Mouse (Mus musculus) E14TG2a.4 (cell line): ENCODE measurements around the gene Sept12.
A peak's percentile ranks its signal among the peaks of the same experiment; 100 is the strongest.

ENCODE experiments used
- H3K27me3 ChIP-seq: 2 replicates; pipeline ENCODE4 v1.6.1; 2014; ENCODE audit warnings: low read length, control low read depth; ENCODE audit not compliant: insufficient read depth
- H3K36me3 ChIP-seq: 2 replicates; pipeline ENCODE4 v1.6.1; 2014; ENCODE audit warnings: low read length, control low read depth; ENCODE audit not compliant: insufficient read depth
- H3K4me1 ChIP-seq: replicated peaks from 2 replicates; pipeline ENCODE4 v1.6.1; 2014; ENCODE audit warnings: low read depth, low read length, control low read depth
- H3K4me3 ChIP-seq: replicated peaks from 2 replicates; pipeline ENCODE4 v1.5.1; 2014; ENCODE audit warnings: mild to moderate bottlenecking, low read length
- H3K9me3 ChIP-seq: 2 replicates; pipeline ENCODE4 v1.6.1; 2014; ENCODE audit warnings: low read length, control low read depth
- CTCF ChIP-seq: conservative IDR thresholded peaks from 2 replicates; pipeline ENCODE4 v1.5.1; 2014; ENCODE audit warnings: low read length
- NANOG ChIP-seq: IDR thresholded peaks from 2 replicates; pipeline ENCODE4 v1.6.1; 2014; ENCODE audit warnings: borderline replicate concordance, low read length, mixed read lengths
- POU5F1 ChIP-seq: IDR thresholded peaks from 2 replicates; pipeline ENCODE4 v1.6.1; 2014; ENCODE audit warnings: low read length, borderline replicate concordance

The Sept12 gene

DNA sequence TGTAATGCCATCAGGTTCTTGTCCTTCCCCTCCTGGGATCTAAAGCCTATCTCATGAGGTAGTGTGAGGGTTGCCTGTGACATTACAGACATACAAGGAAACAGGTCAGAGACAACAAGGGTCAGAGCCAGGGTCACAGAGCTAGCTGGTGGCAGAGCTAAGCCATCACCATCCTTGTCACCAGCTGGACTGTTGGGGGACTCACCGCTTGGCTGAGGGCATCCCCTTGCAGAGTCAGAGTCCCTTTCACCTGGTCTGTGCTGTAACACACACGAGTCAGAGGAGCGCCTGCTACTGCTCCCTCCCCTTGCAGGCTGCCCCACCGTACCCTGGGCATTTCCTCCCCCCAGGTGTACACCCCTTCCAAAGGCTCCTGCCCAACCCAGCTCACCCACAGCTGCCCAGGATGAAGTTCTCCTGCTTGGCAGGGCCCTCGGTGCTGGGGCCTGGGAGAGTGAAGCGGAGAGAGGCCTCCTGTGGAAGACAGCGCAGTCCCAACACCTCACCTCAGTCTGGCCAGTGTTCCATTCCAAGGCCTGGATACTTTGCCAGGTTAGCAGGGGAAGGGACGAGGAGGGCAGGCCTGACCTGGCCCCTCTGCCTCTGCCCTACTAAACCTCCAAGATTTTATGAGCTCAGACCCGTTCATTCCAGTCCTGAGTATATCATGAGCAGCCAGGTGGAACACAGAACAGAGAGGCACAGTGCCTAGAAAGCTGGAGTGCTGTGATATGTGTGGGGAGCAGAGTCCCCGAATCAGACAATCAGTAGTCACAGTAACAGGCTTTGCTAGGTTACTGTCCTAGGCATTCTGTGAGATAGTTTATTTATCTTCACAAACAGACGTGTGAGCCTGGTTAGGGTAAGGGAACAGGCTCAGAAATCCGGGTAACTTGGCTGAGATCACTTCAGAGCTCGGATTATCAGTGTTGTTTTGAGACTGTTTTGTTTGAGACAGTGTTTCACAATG, 14.7 kb upstream of the Sept12 start:
- no peak for TF ChIP-seq POU5F1
- TF ChIP-seq NANOG: no peak
- no peak for TF ChIP-seq CTCF
- Histone ChIP-seq H3K27me3 (peaks cover 6% of the 10 kb centered on the region; the same call in 1 of the 2 replicates), H3K4me1 (peaks cover 71% of the 10 kb centered on the region), H3K36me3 (peaks cover 72% of the 10 kb centered on the region), H3K4me3 (peak overlapping the region; percentile 89), H3K9me3 (no peaks in the 10 kb centered on the region)

DNA sequence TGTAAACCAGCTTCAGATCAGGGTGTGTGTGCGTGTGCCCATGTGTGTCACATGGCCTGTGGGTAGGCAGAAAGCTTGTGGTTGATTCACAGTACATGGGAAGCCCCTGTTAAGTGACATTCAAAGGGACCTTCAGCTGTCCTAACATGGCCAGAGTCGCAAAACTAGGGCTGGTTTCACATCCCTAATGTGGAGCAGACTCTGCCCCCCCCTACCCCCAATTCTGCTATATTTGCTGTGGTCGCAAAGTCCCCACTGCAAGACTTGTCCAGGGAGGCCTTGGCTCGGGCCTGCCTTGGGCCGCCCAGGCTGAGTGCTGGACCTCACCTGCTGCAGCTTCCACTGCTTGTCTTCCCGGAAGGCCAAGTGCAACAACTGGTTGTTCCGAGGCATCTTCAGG, 13.6 kb upstream of the Sept12 start:
- Histone ChIP-seq H3K27me3 (peaks cover 6% of the 10 kb centered on the region; the same call in 1 of the 2 replicates), H3K36me3 (peaks cover 61% of the 10 kb centered on the region), H3K4me3 (no peak overlapping the region), H3K9me3 (no peaks in the 10 kb centered on the region), H3K4me1 (peaks cover 80% of the 10 kb centered on the region)
- TF ChIP-seq CTCF (no peak), POU5F1 (no peak), NANOG (no peak)

DNA sequence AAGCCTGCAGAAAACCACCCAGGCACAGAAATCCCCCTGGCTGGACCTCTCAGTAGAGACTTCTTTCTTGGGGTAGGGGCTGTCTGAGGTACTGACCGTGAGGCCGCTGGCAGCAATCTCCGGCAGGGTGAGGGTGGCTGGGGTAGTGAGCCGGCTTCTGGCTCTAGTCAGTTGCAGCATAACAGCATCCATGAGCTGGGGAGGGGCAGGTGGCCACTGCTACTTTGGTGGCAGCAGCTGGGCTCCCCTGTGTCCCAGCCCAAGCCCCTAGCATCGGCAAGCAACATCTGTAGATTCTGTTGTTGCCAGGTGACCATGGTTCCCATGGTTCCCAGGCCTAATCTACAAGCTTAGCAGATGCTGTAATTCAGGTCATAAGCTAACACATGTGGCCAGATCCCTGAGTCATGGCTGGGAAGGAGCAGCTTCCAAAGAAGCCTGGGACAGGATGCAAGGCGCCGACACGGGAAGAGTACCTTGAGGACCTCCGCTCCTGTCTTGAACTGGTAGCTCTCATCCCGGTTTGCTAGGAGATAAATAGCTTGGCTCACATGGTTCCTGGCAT, 12.8 kb upstream of the Sept12 start:
- H3K36me3 ChIP-seq: peaks cover 53% of the 10 kb centered on the region
- TF ChIP-seq CTCF (no peak), POU5F1 (no peak), NANOG (no peak)

DNA sequence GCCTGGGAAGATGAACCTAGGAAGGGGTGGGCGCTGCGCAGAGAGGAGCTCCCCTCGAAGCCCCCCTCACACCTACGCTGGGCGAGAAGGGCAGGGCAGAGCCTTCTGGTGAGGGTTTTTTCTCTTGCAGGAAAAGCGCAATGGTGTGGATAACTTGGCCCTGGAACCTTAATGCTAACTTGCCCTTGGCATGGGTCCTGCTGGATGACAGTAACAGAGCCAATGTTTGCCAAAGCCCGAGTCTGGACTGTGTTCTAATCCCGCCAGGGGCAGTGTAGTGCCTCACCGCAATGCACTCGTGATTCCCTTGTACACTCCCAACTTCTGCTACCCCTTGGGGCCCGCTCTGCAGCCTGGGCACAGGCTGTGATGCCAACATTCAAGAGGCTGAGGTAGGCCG, 10.4 kb upstream of the Sept12 start:
- H3K27me3 ChIP-seq: no peaks in the 10 kb centered on the region
- peaks cover 39% of the 10 kb centered on the region for H3K36me3 ChIP-seq
- TF ChIP-seq NANOG (no peak), CTCF (no peak), POU5F1 (no peak)
- H3K4me1 ChIP-seq: peaks cover 60% of the 10 kb centered on the region
- H3K4me3 ChIP-seq: peak overlapping the region; percentile 39; the same call in 1 of the 2 replicates
- no peaks in the 10 kb centered on the region for H3K9me3 ChIP-seq

More for the DNA sequence above, 12.8 kb upstream of the Sept12 start:
- Histone ChIP-seq H3K9me3 (no peaks in the 10 kb centered on the region), H3K4me3 (no peak overlapping the region), H3K4me1 (peaks cover 77% of the 10 kb centered on the region), H3K27me3 (peaks cover 6% of the 10 kb centered on the region; the same call in 1 of the 2 replicates)

DNA sequence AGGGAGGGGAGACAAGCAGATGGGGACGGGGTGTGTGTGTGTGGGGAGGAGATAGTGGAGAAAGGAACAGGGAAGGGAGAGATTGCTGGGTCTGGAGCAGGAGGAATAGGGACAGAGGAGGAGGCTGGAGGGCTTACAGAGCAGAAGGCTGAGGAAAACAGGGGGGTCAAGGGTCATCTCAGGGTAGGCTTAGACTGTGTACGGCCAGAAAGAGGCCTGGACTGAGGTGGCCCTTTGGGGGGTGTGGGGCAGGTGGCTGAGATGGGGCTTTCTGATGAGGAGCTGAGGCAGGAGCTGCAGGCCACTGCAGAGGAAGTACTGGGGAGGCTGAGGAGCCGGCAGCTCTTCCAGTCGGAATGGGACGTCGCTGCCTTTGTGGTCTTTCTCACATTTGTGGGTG, 9.8 kb upstream of the Sept12 start:
- Histone ChIP-seq H3K27me3 (no peaks in the 10 kb centered on the region), H3K9me3 (no peaks in the 10 kb centered on the region), H3K36me3 (peaks cover 39% of the 10 kb centered on the region), H3K4me1 (peaks cover 55% of the 10 kb centered on the region), H3K4me3 (peak overlapping the region; percentile 39)
- no peak for TF ChIP-seq NANOG

DNA sequence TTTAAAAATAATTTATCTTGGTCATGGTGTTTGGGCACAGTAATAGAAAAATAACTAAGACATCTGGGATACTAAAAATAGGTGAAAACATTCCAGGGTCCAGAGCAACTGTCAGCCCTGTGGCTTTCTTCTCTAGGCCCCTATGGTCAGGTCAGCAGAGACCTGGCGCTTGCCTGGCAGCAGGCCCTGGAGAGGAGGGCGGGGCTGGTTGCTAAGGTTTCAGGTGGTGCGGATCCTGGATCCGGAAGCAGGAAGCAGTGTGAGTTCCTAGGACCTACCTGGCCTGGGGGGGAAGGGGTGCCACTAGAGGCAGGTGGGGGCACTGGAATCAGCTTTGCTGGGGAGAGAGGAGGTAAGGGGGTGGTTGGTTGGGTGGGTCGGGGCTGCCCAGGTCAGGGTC, 9.4 kb upstream of the Sept12 start, which contains the start of gene Smim22:
TSS of gene Smim22 (plus strand) at position 222 of the 400 bp plus-strand sequence.
- TF ChIP-seq POU5F1 (no peak), NANOG (no peak), CTCF (no peak)
- H3K4me3 ChIP-seq: peak within 1 kb of the TSS; percentile 39
- peaks cover 39% of the 10 kb centered on the region for H3K36me3 ChIP-seq
- H3K27me3 ChIP-seq: no peaks in the 10 kb centered on the region
- peaks cover 51% of the 10 kb centered on the region for H3K4me1 ChIP-seq
- H3K9me3 ChIP-seq: no peaks in the 10 kb centered on the region

DNA sequence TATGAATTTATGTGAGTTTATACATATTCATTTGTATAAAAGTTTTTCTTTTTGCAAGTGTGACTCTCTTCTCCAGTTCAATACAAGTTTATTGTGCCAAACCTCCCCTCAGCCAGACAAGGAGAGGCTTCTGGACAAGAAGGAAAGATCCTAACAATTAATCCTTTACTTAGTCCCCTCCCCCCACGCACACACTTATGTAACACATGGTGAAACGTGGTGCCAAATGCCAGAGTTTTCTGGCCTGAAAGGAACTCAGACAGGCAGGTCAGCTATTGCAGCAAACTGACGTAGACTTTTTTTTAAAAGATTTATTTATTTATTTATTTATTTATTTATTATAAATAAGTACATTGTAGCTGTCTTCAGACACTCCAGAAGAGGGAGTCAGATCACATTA, 3.0 kb upstream of the Sept12 start:
- no peak for TF ChIP-seq NANOG
- no peak for TF ChIP-seq CTCF
- no peak for TF ChIP-seq POU5F1
- no peaks in the 10 kb centered on the region for H3K36me3 ChIP-seq
- H3K27me3 ChIP-seq: no peaks in the 10 kb centered on the region
- H3K4me1 ChIP-seq: peaks cover 5% of the 10 kb centered on the region; the same call in 1 of the 2 replicates
- H3K9me3 ChIP-seq: no peaks in the 10 kb centered on the region
- H3K4me3 ChIP-seq: no peak overlapping the region

DNA sequence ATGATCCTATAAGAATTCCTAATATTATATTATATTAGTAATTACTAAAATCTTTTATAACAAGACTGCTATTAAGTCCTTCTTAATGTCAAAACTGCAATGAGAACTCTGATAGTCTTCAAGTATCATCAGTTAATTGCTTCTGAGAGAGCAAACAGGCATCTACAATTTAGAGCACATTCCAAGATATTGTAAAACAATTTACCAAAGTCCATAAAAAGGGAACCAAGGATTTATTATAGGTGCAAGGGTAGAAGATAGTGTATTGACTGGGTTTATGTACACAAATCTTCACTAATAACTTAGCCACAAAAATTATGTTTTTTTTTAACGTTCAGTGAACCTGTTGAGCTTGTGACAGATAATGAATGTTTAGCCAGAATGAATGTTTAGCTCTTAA, 1.3 kb upstream of the Sept12 start:
- no peaks in the 10 kb centered on the region for H3K36me3 ChIP-seq
- no peaks in the 10 kb centered on the region for H3K9me3 ChIP-seq
- H3K4me3 ChIP-seq: no peak overlapping the region
- peaks cover 5% of the 10 kb centered on the region; the same call in 1 of the 2 replicates for H3K4me1 ChIP-seq
- H3K27me3 ChIP-seq: no peaks in the 10 kb centered on the region
- TF ChIP-seq CTCF (no peak), NANOG (no peak), POU5F1 (no peak)
